15 mouse cellular contexts compared by ENCODE assay signal in the genomic region with DNA sequence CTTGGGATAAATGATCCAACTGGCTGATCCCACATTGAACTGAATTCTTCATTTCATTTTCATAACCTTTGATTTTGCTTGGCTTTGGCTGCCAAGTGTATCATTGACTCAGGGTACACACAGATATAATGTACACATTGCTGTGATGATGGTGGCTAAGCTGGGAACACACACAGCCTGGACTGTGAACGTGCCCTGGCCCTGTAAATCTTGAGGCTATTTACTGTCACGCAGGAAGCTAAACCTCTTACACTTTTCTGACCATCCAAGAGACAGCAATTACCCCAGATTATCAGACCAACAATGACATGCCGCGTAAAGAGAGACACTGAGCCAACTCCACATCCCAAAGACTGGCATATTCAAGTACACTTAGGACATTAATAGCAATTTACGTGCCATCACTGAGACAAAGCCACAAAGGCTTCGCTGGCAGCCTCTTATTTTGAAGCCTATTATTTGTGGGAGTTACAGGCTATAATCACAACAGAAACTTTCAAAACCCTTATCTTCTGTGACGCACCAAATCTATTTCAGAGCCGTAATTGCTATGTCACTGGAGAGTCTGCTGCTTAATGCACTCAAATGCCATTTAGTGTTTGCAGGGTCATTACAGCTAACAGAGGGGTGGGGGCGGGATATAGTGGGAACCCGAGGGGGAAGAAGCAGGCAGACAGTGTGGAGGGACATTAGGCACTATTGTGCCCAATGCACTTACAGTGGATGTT.
DNase-seq lines count a peak whose midpoint lies in the region; ATAC-seq and TF ChIP-seq lines count a peak whose summit lies in the region.
"Had no signal": no experiment of that assay in that cellular context is flagged by ENCODE, and none has a peak within 500 bp of the region (broad histone marks: within the 10 kb centered on the region; RNA-seq: fewer than 3 reads in every experiment).

No protein-coding gene starts in this region.

- no peak overlapping the region for H3K27ac ChIP-seq in embryonic facial prominence, embryonic 14.5 days (replicated peaks; ENCODE audit: low read depth, low read length)
- no peak overlapping the region for H3K27ac ChIP-seq in embryonic facial prominence, embryonic 10.5 days (replicated peaks)
- H3K27ac ChIP-seq in intestine, embryonic 16.5 days (ENCODE audit: low read length) = 0 out of 2 replicates have a peak overlapping the region, but pooled peaks have one; percentile 3
- H3K27ac ChIP-seq in intestine, postnatal 0 days (ENCODE audit: low read depth, low read length) = no peak overlapping the region
- peak overlapping the region; percentile 44; the same call in 1 of the 2 replicates for H3K27ac ChIP-seq in midbrain, embryonic 16.5 days (ENCODE audit: low read length)
- H3K27ac ChIP-seq: layer of hippocampus, adult 2 months; liver, embryonic 15.5 days had no signal

- WGBS in embryonic facial prominence, embryonic 14.5 days = 77% methylated on average over 10 of the region's 10 CpGs
- 71% methylated on average over 10 of the region's 10 CpGs for WGBS in embryonic facial prominence, embryonic 10.5 days
- 73% methylated on average over 10 of the region's 10 CpGs for WGBS in intestine, embryonic 16.5 days
- 75% methylated on average over 10 of the region's 10 CpGs for WGBS in intestine, postnatal 0 days
- 52% methylated on average over 10 of the region's 10 CpGs for WGBS in midbrain, embryonic 16.5 days

- no peak overlapping the region for H3K9ac ChIP-seq in embryonic facial prominence, embryonic 14.5 days (ENCODE audit: low read depth, low read length)
- no peak overlapping the region for H3K9ac ChIP-seq in intestine, embryonic 16.5 days (ENCODE audit: low read depth, low read length)
- no peak overlapping the region for H3K9ac ChIP-seq in intestine, postnatal 0 days (ENCODE audit: low read depth, low read length)
- no peak overlapping the region for H3K9ac ChIP-seq in midbrain, embryonic 16.5 days (ENCODE audit: low read depth, low read length)
- H3K9ac ChIP-seq: liver, embryonic 15.5 days had no signal

- no peak overlapping the region for H3K4me3 ChIP-seq in embryonic facial prominence, embryonic 14.5 days (ENCODE audit: low read depth, low read length)
- no peak overlapping the region for H3K4me3 ChIP-seq in embryonic facial prominence, embryonic 10.5 days
- no peak overlapping the region for H3K4me3 ChIP-seq in intestine, embryonic 16.5 days (ENCODE audit: low read length)
- no peak overlapping the region for H3K4me3 ChIP-seq in intestine, postnatal 0 days (ENCODE audit: low read depth, low read length)
- H3K4me3 ChIP-seq in midbrain, embryonic 16.5 days (ENCODE audit: low read depth, low read length) = no peak overlapping the region
- H3K4me3 ChIP-seq: layer of hippocampus, adult 2 months; liver, embryonic 15.5 days had no signal

- H3K4me1 ChIP-seq in embryonic facial prominence, embryonic 14.5 days (ENCODE audit: control insufficient read depth, insufficient read depth, low read length) = peaks cover 16% of the 10 kb centered on the region; the same call in 1 of the 2 replicates
- peaks cover 17% of the 10 kb centered on the region for H3K4me1 ChIP-seq in embryonic facial prominence, embryonic 10.5 days
- H3K4me1 ChIP-seq in intestine, embryonic 16.5 days (ENCODE audit: control insufficient read depth, insufficient read depth, low read length) = peaks cover 4% of the 10 kb centered on the region; the same call in 1 of the 2 replicates
- no peaks in the 10 kb centered on the region for H3K4me1 ChIP-seq in intestine, postnatal 0 days (replicated peaks; ENCODE audit: control insufficient read depth, insufficient read depth, low read length)
- H3K4me1 ChIP-seq in midbrain, embryonic 16.5 days (ENCODE audit: control insufficient read depth, insufficient read depth, low read length) = peaks cover 18% of the 10 kb centered on the region
- H3K4me1 ChIP-seq: liver, embryonic 15.5 days had no signal

- H3K36me3 ChIP-seq in embryonic facial prominence, embryonic 14.5 days (ENCODE audit: control insufficient read depth, insufficient read depth, low read length) = peaks cover 6% of the 10 kb centered on the region; the same call in 1 of the 2 replicates
- H3K36me3 ChIP-seq in embryonic facial prominence, embryonic 10.5 days (replicated peaks) = peaks cover 33% of the 10 kb centered on the region
- no peaks in the 10 kb centered on the region for H3K36me3 ChIP-seq in intestine, embryonic 16.5 days (ENCODE audit: control insufficient read depth, insufficient read depth, low read length)
- no peaks in the 10 kb centered on the region for H3K36me3 ChIP-seq in intestine, postnatal 0 days (ENCODE audit: control insufficient read depth, insufficient read depth)
- no peaks in the 10 kb centered on the region; the same call in 1 of the 2 replicates for H3K36me3 ChIP-seq in midbrain, embryonic 16.5 days (ENCODE audit: control insufficient read depth, insufficient read depth, low read length)
- H3K36me3 ChIP-seq: liver, embryonic 15.5 days had no signal

- peak; percentile 51 for DNase-seq in embryonic facial prominence, embryonic 14.5 days (ENCODE audit: low spot score)
- DNase-seq in embryonic facial prominence, embryonic 10.5 days (ENCODE audit: low spot score) = no peak
- peak; percentile 42 for DNase-seq in brain, embryonic 18.5 days (ENCODE audit: low read depth, low spot score)
- DNase-seq in cerebellum, adult 9-11 months = no peak
- no peak for DNase-seq in layer of hippocampus, postnatal 36 days
- DNase-seq: adrenal gland, postnatal 25 days; cerebellum, adult 18-20 months; kidney, adult 9 months; left cerebral cortex, postnatal 4 days; thymus, postnatal 25 days had no signal

- H3K4me2 ChIP-seq in embryonic facial prominence, embryonic 14.5 days (ENCODE audit: low read depth, low read length) = no peak overlapping the region
- H3K4me2 ChIP-seq in intestine, embryonic 16.5 days (ENCODE audit: low read depth, low read length) = no peak overlapping the region
- no peak overlapping the region for H3K4me2 ChIP-seq in intestine, postnatal 0 days (replicated peaks; ENCODE audit: low read depth)
- H3K4me2 ChIP-seq in midbrain, embryonic 16.5 days (ENCODE audit: low read length) = no peak overlapping the region
- H3K4me2 ChIP-seq: liver, embryonic 15.5 days had no signal

- no peaks in the 10 kb centered on the region for H3K27me3 ChIP-seq in embryonic facial prominence, embryonic 14.5 days (replicated peaks; ENCODE audit: control insufficient read depth, insufficient read depth, low read length)
- H3K27me3 ChIP-seq in embryonic facial prominence, embryonic 10.5 days (replicated peaks; ENCODE audit: low read depth, poor library complexity, severe bottlenecking) = no peaks in the 10 kb centered on the region
- no peaks in the 10 kb centered on the region for H3K27me3 ChIP-seq in intestine, embryonic 16.5 days (replicated peaks; ENCODE audit: control insufficient read depth, insufficient read depth, low read length)
- H3K27me3 ChIP-seq in intestine, postnatal 0 days (replicated peaks; ENCODE audit: control insufficient read depth, insufficient read depth, low read length) = no peaks in the 10 kb centered on the region
- H3K27me3 ChIP-seq in midbrain, embryonic 16.5 days (ENCODE audit: control insufficient read depth, insufficient read depth, low read depth, low read length) = no peaks in the 10 kb centered on the region
- H3K27me3 ChIP-seq: liver, embryonic 15.5 days had no signal

- no peaks in the 10 kb centered on the region for H3K9me3 ChIP-seq in embryonic facial prominence, embryonic 14.5 days (ENCODE audit: control insufficient read depth, low read length)
- no peaks in the 10 kb centered on the region for H3K9me3 ChIP-seq in embryonic facial prominence, embryonic 10.5 days
- H3K9me3 ChIP-seq in intestine, embryonic 16.5 days (ENCODE audit: control insufficient read depth, low read length) = no peaks in the 10 kb centered on the region
- H3K9me3 ChIP-seq in intestine, postnatal 0 days (ENCODE audit: control insufficient read depth) = no peaks in the 10 kb centered on the region
- H3K9me3 ChIP-seq in midbrain, embryonic 16.5 days (replicated peaks; ENCODE audit: control insufficient read depth, low read length, poor library complexity, severe bottlenecking) = no peaks in the 10 kb centered on the region
- H3K9me3 ChIP-seq: liver, embryonic 15.5 days had no signal

- peak; percentile 64; the same call in 1 of the 2 replicates for ATAC-seq in embryonic facial prominence, embryonic 14.5 days (ENCODE audit: low read depth)
- no peak for ATAC-seq in intestine, embryonic 16.5 days
- no peak for ATAC-seq in intestine, postnatal 0 days
- peak; percentile 78 for ATAC-seq in midbrain, embryonic 16.5 days

- no peak for TF ChIP-seq CTCF in intestine, postnatal 0 days (IDR thresholded peaks at IDR 0.05; ENCODE audit: low read depth)

Comparison
In these comparisons a context has a peak if more than half of its experiments do, and no peak if none do; other contexts are left out.
1. DNase-seq: peak in embryonic facial prominence, embryonic 14.5 days (single experiment) and brain, embryonic 18.5 days (single experiment); none in embryonic facial prominence, embryonic 10.5 days (single experiment), cerebellum, adult 9-11 months (single experiment) and layer of hippocampus, postnatal 36 days (0 of 2).
2. H3K27ac ChIP-seq: peak in intestine, embryonic 16.5 days (single experiment) and midbrain, embryonic 16.5 days (single experiment); none in embryonic facial prominence, embryonic 14.5 days (single experiment), embryonic facial prominence, embryonic 10.5 days (single experiment) and intestine, postnatal 0 days (single experiment).
3. ATAC-seq: peak in embryonic facial prominence, embryonic 14.5 days (single experiment) and midbrain, embryonic 16.5 days (single experiment); none in intestine, embryonic 16.5 days (single experiment) and intestine, postnatal 0 days (single experiment).